Mouse (Mus musculus): Measurements from ENCODE around the gene Rhbdf1. TPM values are rescaled to one million over a fixed set of nuclear protein-coding genes. Genes with fewer than 3 reads are reported as not detected.

The Rhbdf1 gene
- total and polyA plus RNA-seq, 2 experiments from 2014 or later, result 22.9 to 65.4 TPM

GRCm38 (mm10) chr11:32223297-32223967 is 1.3 kb upstream of the Rhbdf1 start:
- H3K9me3 ChIP-seq (ENCODE audit: low read length), result no peaks in the 10 kb centered on the region
- H3K9ac ChIP-seq (replicated peaks; ENCODE audit: low read length), result no peak overlapping the region
- no peak overlapping the region for H3K4me3 ChIP-seq (ENCODE audit: low read length)
- ATAC-seq (no peak), DNase-seq (ENCODE audit: low spot score) (no peak)
- peaks cover 3% of the 10 kb centered on the region; the same call in 1 of the 2 replicates for H3K27me3 ChIP-seq (ENCODE audit: insufficient read depth, low read length)
- peak overlapping the region; percentile 97; the same call in 1 of the 2 replicates for H3K4me2 ChIP-seq (ENCODE audit: low read depth, low read length)
- no peak overlapping the region for H3K27ac ChIP-seq
- peaks cover 26% of the 10 kb centered on the region for H3K4me1 ChIP-seq (ENCODE audit: insufficient read depth, low read length)
- 73% methylated on average over 4 of the region's 4 CpGs for WGBS
- TF ChIP-seq CTCF (IDR thresholded peaks at IDR 0.05; ENCODE audit: low read depth), result peak; percentile 39; the same call in 1 of the 2 replicates
- H3K36me3 ChIP-seq (ENCODE audit: insufficient read depth, low read length), result no peaks in the 10 kb centered on the region

DNA sequence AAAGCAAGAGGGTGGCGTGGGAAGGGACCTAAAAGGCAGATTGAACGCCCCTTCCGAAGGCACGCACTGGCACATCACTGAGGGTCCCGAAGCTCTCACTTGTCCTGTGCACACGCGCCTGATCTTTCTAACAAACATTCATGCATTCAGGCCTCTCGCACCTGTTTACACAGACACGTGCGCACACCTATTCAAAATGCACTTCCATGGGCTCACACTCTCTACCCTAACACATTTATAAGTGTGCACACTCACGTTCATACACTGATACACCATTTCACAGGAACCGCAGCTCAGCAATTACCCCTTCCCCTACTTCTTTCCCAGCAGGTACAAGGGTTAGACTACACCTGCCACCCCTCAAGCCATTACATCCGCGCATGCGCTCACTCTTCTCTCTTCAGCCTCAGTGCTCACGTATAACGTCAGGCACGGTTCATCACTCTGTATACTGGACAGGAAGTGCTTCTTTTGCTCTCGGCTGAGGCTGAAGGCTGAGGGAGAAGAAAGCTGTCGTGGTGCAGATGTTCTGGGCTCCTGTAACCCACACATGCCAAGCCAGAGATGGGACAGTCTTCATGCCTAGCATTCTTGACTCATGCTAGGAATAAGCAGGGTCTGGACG is 582 bp upstream of the Rhbdf1 start:
- H3K4me2 ChIP-seq (ENCODE audit: low read depth, low read length), result peak overlapping the region; percentile 97
- H3K27ac ChIP-seq, result peak overlapping the region; percentile 79; the same call in 1 of the 2 replicates
- whole genome bisulfite sequencing, result 9% methylated on average over 21 of the region's 21 CpGs
- H3K9ac ChIP-seq (replicated peaks; ENCODE audit: low read length), result peak overlapping the region; percentile 83
- no peaks in the 10 kb centered on the region for H3K36me3 ChIP-seq (ENCODE audit: insufficient read depth, low read length)
- H3K4me1 ChIP-seq (ENCODE audit: insufficient read depth, low read length), result peaks cover 26% of the 10 kb centered on the region
- peaks cover 3% of the 10 kb centered on the region; the same call in 1 of the 2 replicates for H3K27me3 ChIP-seq (ENCODE audit: insufficient read depth, low read length)
- H3K4me3 ChIP-seq (ENCODE audit: low read length), result peak overlapping the region; percentile 70
- DNase-seq (ENCODE audit: low spot score) (no peak), ATAC-seq (no peak)
- no peak for TF ChIP-seq CTCF (IDR thresholded peaks at IDR 0.05; ENCODE audit: low read depth)
- no peaks in the 10 kb centered on the region for H3K9me3 ChIP-seq (ENCODE audit: low read length)

DNA sequence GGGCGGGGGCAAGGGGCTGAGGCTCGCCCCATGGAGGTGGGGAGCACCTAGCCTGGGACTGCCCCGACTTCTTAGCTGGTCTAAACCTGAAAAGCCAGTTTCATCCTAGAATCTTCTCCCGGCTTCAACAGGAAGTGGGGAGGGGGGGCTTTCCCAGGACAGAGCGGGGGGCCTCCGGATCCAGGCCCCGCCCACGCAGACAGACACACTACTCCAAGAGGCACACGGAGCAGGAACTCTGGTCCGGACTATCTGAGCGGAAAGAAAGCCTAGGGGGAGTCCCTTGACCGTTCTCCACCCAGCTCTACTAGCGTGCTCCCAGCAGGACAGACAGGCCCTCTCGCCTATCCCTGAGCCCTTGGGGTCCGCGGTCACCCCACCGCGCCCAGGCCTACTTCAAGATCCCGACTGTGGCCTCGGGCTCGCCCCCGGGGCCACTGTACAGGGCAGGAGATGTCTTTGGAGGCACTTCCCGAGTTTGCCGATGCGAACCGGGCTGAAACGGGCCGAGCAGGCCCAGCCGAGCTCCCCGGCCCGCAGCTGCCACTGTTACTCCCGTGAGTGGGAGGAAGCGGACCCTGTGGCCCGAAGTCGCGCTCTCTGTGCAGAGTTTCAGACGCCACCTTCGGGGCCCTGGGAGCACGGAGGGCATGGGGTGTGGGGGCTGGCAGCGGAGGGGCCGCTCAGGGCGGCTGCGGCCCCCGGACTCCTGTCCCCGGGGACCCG is 712 bp downstream of the Rhbdf1 start:
- peak; percentile 61 for DNase-seq (ENCODE audit: low spot score)
- no peaks in the 10 kb centered on the region for H3K9me3 ChIP-seq (ENCODE audit: low read length)
- ATAC-seq, result peak; percentile 22; the same call in 1 of the 2 replicates

GRCm38 (mm10) chr11:32220607-32221224 is 1.4 kb downstream of the Rhbdf1 start:
- ATAC-seq, result peak; percentile 3; the same call in 1 of the 2 replicates
- Histone ChIP-seq H3K4me3 (ENCODE audit: low read length) (peak overlapping the region; percentile 70), H3K4me1 (ENCODE audit: insufficient read depth, low read length) (peaks cover 15% of the 10 kb centered on the region), H3K27me3 (ENCODE audit: insufficient read depth, low read length) (peaks cover 3% of the 10 kb centered on the region; the same call in 1 of the 2 replicates), H3K36me3 (ENCODE audit: insufficient read depth, low read length) (no peaks in the 10 kb centered on the region), H3K4me2 (ENCODE audit: low read depth, low read length) (peak overlapping the region; percentile 97), H3K27ac (peak overlapping the region; percentile 79; the same call in 1 of the 2 replicates), H3K9ac (replicated peaks; ENCODE audit: low read length) (peak overlapping the region; percentile 83; the same call in 1 of the 2 replicates), H3K9me3 (ENCODE audit: low read length) (no peaks in the 10 kb centered on the region)
- no peak for DNase-seq (ENCODE audit: low spot score)
- 44% methylated on average over 10 of the region's 10 CpGs for WGBS
- no peak for TF ChIP-seq CTCF (IDR thresholded peaks at IDR 0.05; ENCODE audit: low read depth)

More for the DNA sequence above, 712 bp downstream of the Rhbdf1 start:
- Histone ChIP-seq H3K4me2 (ENCODE audit: low read depth, low read length) (peak overlapping the region; percentile 97), H3K4me1 (ENCODE audit: insufficient read depth, low read length) (peaks cover 15% of the 10 kb centered on the region), H3K27me3 (ENCODE audit: insufficient read depth, low read length) (peaks cover 3% of the 10 kb centered on the region; the same call in 1 of the 2 replicates), H3K9ac (replicated peaks; ENCODE audit: low read length) (peak overlapping the region; percentile 83), H3K4me3 (ENCODE audit: low read length) (peak overlapping the region; percentile 70), H3K27ac (peak overlapping the region; percentile 79), H3K36me3 (ENCODE audit: insufficient read depth, low read length) (no peaks in the 10 kb centered on the region)
- TF ChIP-seq CTCF (IDR thresholded peaks at IDR 0.05; ENCODE audit: low read depth), result no peak
- 2% methylated on average over 40 of the region's 46 CpGs for WGBS

- H3K9ac ChIP-seq (replicated peaks; ENCODE audit: low read length), result no peak overlapping the region
- no peak overlapping the region for H3K4me3 ChIP-seq (ENCODE audit: low read length)
- H3K36me3 ChIP-seq (ENCODE audit: insufficient read depth, low read length), result no peaks in the 10 kb centered on the region
- DNase-seq (ENCODE audit: low spot score) (no peak), ATAC-seq (no peak)
- H3K4me1 ChIP-seq (ENCODE audit: insufficient read depth, low read length), result peaks cover 8% of the 10 kb centered on the region; the same call in 1 of the 2 replicates
- H3K4me2 ChIP-seq (ENCODE audit: low read depth, low read length), result no peak overlapping the region
- H3K9me3 ChIP-seq (ENCODE audit: low read length), result no peaks in the 10 kb centered on the region
- no peak overlapping the region for H3K27ac ChIP-seq
- no peak for TF ChIP-seq CTCF (IDR thresholded peaks at IDR 0.05; ENCODE audit: low read depth)
- H3K27me3 ChIP-seq (ENCODE audit: insufficient read depth, low read length), result peaks cover 3% of the 10 kb centered on the region; the same call in 1 of the 2 replicates
- WGBS, result 81% methylated on average over 10 of the region's 10 CpGs
Measured at GRCm38 (mm10) chr11:32219287-32219686, 2.8 kb downstream of the Rhbdf1 start.

GRCm38 (mm10) chr11:32218501-32219050 is 3.5 kb downstream of the Rhbdf1 start:
- no peak for TF ChIP-seq CTCF (IDR thresholded peaks at IDR 0.05; ENCODE audit: low read depth)
- peak; percentile 31; the same call in 1 of the 2 replicates for ATAC-seq
- H3K27ac ChIP-seq, result no peak overlapping the region
- peaks cover 5% of the 10 kb centered on the region; the same call in 1 of the 2 replicates for H3K36me3 ChIP-seq (ENCODE audit: insufficient read depth, low read length)
- H3K9me3 ChIP-seq (ENCODE audit: low read length), result no peaks in the 10 kb centered on the region
- H3K4me1 ChIP-seq (ENCODE audit: insufficient read depth, low read length), result peaks cover 8% of the 10 kb centered on the region; the same call in 1 of the 2 replicates
- peak; percentile 53 for DNase-seq (ENCODE audit: low spot score)
- H3K4me2 ChIP-seq (ENCODE audit: low read depth, low read length), result no peak overlapping the region
- peaks cover 3% of the 10 kb centered on the region; the same call in 1 of the 2 replicates for H3K27me3 ChIP-seq (ENCODE audit: insufficient read depth, low read length)
- H3K9ac ChIP-seq (replicated peaks; ENCODE audit: low read length), result no peak overlapping the region
- WGBS, result 45% methylated on average over 6 of the region's 6 CpGs
- H3K4me3 ChIP-seq (ENCODE audit: low read length), result no peak overlapping the region
